Mouse (Mus musculus): ENCODE measurements around the gene Tprkb.

GRCm38 (mm10) chr6:85969889-85970288, 58.2 kb downstream of the Tprkb start:
- no peak for TF ChIP-seq CTCF (IDR thresholded peaks at IDR 0.05; ENCODE audit: extremely low read depth, insufficient read depth, low read length)
- TF ChIP-seq POLR2A (IDR thresholded peaks at IDR 0.05; ENCODE audit: extremely low read depth, insufficient read depth, low read length) = no peak
